Mouse (Mus musculus) megakaryocyte-erythroid progenitor cell, adult 5-6 weeks (primary cell): ENCODE measurements around the gene Tigit. TPM values are rescaled to one million over a fixed set of nuclear protein-coding genes. Genes with fewer than 3 reads are reported as not detected.

Source experiments
- ATAC-seq: replicated peaks from 2 replicates; pipeline ENCODE4 v1.8.0; 2016; ENCODE audit warnings: mild to moderate bottlenecking, inconsistent platforms; ENCODE audit not compliant: severe bottlenecking, poor library complexity, low FRiP score, low TSS enrichment
- total RNA-seq, 2 experiments: library from RNA; stranded (forward) in 1 of 2; stranded (reverse) in 1 of 2; fragments of 200-1000, 215-1000 nt in 1 of 2; fragments of >200 nt in 1 of 2; fragmentation: Nextera tagmentation in 1 of 2; gene quantifications; 2 replicates each; pipeline ENCODE4 v1.2.3; 2014 to 2017

Gene Tigit
- not detected in 2 replicates for total RNA-seq (2014; fragmentation: Nextera tagmentation)
- not detected in 2 replicates for total RNA-seq (2017)

GRCm38 (mm10) chr16:43663978-43664579, at the start of gene Tigit:
Gene Tigit (minus strand): TSS chr16:43664146.
- ATAC-seq: no peak

DNA sequence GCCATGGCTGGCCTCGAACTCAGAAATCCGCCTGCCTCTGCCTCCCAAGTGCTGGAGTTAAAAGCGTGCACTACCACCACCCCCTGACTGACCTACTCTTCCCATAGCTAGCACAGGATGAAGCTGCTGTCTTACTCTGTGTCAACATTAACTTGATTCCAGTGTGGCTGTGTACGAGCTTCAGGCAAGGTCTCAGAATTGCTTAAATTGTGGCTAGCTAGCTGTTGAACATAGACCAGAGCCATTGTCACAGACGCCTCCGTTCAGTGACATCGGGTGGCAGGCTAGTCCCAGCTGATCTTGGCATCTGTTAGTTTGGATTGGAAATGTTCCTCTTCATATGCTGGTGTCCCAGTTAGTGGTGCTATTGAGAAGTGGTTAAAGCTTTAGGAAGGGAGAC, 47.4 kb upstream of the Tigit start:
- ATAC-seq: no peak

GRCm38 (mm10) chr16:43710651-43711050, 46.7 kb upstream of the Tigit start:
- no peak for ATAC-seq

- ATAC-seq: no peak
Measured at GRCm38 (mm10) chr16:43710134-43710475, 46.2 kb upstream of the Tigit start.

GRCm38 (mm10) chr16:43709432-43710133, 45.6 kb upstream of the Tigit start:
- ATAC-seq: no peak

DNA sequence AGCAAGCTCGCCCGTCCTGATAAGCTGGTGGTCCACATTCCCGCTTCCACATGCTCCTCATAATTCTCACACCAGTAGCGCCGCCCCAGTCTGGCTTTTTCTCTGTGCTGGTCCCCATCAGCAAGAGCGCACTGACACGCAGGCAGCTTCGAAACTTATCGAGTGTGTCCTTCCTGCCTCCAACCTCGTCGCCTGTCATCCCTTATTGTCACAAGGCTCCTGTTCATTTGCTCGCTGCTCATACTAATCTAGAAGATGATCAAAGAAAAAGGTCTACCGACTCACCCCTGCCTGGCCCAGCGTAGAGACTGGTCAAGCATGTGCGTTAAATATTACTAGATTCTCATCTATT, 45.1 kb upstream of the Tigit start:
- ATAC-seq: no peak

- ATAC-seq: no peak
Measured at GRCm38 (mm10) chr16:43708335-43709061, 44.6 kb upstream of the Tigit start.

DNA sequence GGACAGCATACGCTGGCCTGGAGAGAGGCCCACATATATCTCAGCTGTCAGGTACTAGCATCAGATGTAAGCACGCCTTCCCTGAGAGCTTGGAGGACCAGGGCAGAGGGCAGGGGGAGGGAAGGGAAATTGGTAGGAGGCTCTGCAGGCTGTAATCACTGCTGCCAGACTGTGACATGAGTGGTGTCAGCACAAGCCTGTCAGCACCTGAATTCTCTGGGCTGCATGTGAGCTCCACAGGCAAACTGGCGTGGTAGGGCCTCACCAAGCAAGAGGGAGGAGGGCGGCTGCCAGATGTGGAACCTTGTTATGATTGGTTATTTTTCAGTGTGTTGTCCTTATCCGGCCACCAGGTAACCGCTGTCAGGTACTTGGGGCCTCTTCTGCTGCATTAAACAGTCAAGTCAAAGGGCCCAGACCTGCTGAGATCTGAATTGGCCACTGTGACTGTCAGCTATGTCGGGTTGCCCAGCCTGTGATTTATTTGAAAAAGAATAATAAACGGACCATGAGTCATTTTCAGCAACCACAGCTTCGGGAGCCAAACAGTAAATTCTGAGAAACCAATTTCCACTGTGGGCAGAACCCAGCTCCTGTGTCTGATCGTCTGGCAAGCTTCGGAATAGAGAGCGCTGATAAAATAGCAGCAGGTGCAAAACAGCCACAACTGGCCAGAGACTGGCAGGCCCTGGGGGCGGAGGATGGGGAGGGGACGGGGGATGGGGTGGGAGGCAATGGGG, 38.0 kb upstream of the Tigit start:
- ATAC-seq: no peak

DNA sequence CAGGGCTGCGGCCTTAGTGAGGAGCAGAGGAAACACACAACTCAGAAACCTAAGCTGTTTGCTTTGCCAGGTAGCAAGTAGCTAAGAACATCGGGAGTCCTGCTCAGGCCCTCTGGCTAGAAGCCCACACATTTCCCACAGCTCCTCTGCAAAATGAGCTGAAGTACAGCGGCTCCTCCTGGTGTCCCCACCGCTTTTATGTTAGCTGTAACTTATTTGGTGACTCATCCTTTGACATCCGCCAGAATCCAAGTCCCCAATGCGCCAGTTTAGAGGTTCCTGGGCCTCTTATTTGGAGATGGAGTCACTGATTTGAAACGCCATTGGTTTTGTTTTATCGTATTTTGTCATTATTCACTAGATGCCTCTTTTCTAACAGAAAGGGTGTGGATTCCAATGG, 36.6 kb upstream of the Tigit start:
- ATAC-seq: no peak

DNA sequence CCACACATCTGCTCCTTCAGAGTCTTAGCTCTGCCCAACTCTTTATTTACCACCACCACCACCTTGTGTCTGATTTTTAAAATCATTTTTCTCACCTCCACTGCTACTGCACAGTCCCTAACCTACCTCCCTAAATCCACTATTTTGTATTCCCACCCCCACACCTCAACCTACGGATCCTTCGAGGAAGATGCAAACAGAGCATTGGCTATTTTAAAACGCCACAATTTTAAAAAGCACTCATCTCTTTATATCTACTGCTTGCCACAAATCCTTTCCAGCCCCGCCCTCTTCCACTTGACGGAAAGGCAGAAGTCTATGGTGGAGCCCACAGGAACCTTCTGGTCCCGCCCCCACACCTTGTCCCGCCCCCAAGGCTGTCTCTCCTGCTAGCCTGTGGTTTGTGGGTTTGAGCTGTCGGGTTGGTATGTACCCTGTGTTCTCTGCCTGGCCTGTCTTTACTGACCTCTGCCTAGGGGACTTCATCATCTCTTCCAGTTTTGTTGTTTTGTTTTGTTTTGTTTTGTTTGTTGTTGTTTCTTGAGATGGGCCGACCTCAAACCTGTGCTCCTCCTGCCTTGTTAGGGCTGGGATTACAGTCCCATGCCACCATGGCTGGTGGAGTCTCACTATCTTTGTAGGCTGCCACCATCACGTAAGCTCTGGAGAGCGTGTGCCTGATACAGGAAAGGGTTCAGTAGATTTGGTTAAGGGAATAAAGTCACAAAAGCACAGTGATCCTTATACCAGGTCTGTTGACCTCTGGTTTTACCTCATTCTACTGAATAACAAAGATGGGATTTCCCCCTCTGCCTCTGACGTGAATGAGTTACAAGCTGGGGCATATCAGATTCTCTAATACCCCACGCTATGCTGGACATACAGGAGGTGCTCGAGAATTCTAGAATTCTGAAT, 35.0 kb upstream of the Tigit start:
- peak; percentile 97 for ATAC-seq

DNA sequence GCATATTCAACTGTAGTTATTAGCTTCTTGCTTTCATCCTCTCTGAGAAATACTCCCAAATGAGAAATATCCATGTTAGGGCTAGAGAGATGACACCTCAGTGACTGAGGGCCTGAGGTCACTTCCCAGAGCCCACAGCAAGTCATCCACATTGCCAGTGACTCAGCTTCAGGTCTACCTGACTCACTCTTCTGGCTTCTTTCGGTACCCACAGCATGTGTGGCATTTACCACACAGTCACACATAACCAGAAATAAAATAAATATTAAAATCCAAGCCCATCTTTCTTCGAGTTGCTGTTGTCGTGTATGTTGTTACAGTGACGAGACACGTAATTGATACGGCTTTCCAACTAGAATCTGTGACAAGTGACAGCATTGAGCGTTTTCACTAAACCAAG, 33.8 kb upstream of the Tigit start:
- ATAC-seq: no peak

GRCm38 (mm10) chr16:43695852-43696251, 31.9 kb upstream of the Tigit start:
- no peak for ATAC-seq

- no peak for ATAC-seq
Measured at GRCm38 (mm10) chr16:43694104-43694503, 30.2 kb upstream of the Tigit start.

GRCm38 (mm10) chr16:43692611-43693010, 28.7 kb upstream of the Tigit start:
- no peak for ATAC-seq

GRCm38 (mm10) chr16:43691741-43692140, 27.8 kb upstream of the Tigit start:
- no peak for ATAC-seq

DNA sequence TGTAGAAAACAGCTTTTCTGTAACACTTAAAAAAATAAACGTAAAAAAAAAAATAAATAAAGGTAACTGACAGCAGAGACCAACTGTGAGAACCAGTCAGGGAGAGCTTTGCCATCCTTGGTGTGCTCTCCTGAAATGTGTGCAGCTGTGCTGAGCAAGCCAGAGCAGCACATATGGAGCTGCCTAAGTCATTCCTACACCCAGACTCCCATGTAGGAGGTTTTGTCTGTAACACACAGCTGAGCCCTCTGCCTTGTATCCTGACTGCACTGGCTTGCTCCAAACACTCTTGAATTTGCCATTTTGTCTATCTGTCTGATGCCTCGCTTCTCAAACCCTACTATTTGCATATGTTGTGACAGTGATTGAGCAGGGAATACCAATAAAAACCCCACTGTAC, 27.0 kb upstream of the Tigit start:
- ATAC-seq: no peak

GRCm38 (mm10) chr16:43690211-43690690, 26.3 kb upstream of the Tigit start:
- ATAC-seq: no peak

DNA sequence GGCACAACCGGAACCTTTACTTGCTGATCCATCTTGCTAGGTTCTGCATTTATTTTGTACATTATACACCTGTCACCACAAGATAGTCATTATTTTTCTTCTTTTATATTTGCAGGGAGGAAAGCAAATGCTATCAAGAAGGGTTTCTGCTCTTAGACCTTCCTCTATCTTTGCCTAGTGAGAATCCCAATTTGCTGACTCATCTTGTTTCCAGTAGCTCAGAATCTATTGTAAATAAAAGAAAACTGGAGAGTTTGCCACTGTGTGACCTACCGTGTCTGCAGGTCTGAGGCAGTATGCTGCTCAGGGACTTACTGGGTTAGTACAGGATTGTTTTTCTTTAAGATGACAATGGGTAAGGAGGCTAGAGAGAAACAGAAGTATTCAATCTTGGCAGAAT, 24.0 kb upstream of the Tigit start:
- no peak for ATAC-seq

- ATAC-seq: no peak
Measured at GRCm38 (mm10) chr16:43674400-43674799, 10.5 kb upstream of the Tigit start.
